Mouse (Mus musculus): ENCODE results near the gene Nos1. TPM values are rescaled to one million over a fixed set of nuclear protein-coding genes. Genes with fewer than 3 reads are reported as not detected.

The Nos1 gene
- polyA plus RNA-seq, 1 experiment from 2014 or later, result 1.4 TPM

DNA sequence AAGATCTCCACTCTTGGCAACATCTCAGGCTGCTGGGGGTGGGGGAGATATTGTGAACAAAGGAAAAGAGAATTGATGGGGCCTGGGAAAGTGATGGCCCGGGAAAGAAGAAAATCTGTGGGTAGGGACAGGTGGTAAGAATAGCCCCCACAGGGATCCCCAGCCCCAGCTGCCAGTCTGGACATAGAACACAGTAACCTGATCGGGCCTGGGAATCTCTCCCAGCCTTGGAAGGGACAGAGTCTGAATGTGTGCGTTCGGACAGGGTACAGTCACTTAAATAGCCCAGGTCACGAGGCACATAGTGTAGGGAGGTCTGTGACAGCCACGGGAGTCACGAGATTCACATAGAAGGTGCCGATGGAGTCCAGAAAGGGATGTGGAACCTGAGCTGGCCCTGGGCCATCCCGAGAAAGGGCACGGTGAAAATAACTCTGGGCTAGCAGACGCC, 21.3 kb downstream of the Nos1 start:
- no peak overlapping the region for H3K27ac ChIP-seq
- WGBS, result 79% methylated on average over 11 of the region's 11 CpGs
- H3K4me3 ChIP-seq (replicated peaks), result no peak overlapping the region
- ATAC-seq (ENCODE audit: insufficient read depth, low FRiP score, low read depth), result no peak
- H3K36me3 ChIP-seq, result no peaks in the 10 kb centered on the region
- H3K4me1 ChIP-seq, result no peaks in the 10 kb centered on the region
- no peak overlapping the region for H3K4me2 ChIP-seq
- no peaks in the 10 kb centered on the region for H3K27me3 ChIP-seq (replicated peaks)
- H3K9me3 ChIP-seq, result no peaks in the 10 kb centered on the region
- H3K9ac ChIP-seq, result no peak overlapping the region

DNA sequence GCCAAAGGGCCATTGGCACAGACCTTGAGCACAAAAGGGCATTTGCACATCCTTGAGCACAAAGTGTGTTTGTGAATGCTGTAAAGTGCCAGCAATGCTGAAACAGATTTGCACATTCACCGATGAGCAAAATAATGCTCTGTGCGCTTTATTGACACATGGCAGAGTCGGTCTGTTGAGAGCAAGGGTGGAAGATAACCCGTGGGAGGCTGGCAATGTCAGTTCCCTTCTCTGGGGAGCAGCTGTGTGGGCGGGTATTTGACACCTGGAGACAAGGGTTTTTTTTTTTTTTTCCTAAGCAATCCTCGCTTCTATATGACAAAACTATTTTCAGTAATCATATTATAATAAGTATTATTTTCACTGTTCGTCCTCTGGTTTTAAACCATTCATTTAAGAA, 22.7 kb downstream of the Nos1 start:
- H3K9me3 ChIP-seq, result no peaks in the 10 kb centered on the region
- no peak overlapping the region for H3K4me2 ChIP-seq
- H3K4me1 ChIP-seq, result no peaks in the 10 kb centered on the region
- 56% methylated on average over 7 of the region's 7 CpGs for WGBS
- no peak overlapping the region for H3K4me3 ChIP-seq (replicated peaks)
- H3K9ac ChIP-seq, result no peak overlapping the region
- no peak for ATAC-seq (ENCODE audit: insufficient read depth, low FRiP score, low read depth)
- H3K27me3 ChIP-seq (replicated peaks), result no peaks in the 10 kb centered on the region
- no peak overlapping the region for H3K27ac ChIP-seq
- H3K36me3 ChIP-seq, result no peaks in the 10 kb centered on the region

DNA sequence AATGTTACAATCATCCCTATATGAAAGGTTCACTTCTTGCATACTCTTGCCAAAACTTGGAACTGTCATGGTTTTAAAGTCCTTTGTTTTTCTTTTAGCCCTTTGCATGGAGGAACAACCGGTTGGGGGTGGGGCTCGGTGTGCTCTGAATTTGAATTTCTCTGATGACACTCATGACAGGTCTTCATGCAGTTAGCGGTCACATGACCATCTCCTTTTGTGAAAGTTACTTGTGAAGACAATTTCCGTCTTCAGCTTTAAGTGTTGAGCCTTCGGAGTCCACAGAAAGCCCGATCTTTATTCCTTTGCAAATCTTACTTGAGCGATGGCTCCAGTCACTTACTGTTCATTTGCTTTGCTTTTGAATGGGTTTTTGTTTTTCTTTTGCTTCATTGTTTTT, 30.1 kb downstream of the Nos1 start:
- H3K9me3 ChIP-seq, result no peaks in the 10 kb centered on the region
- no peaks in the 10 kb centered on the region for H3K4me1 ChIP-seq
- WGBS, result 84% methylated on average over 7 of the region's 7 CpGs
- H3K4me2 ChIP-seq, result no peak overlapping the region
- no peak overlapping the region for H3K27ac ChIP-seq
- H3K27me3 ChIP-seq (replicated peaks), result no peaks in the 10 kb centered on the region
- no peak overlapping the region for H3K9ac ChIP-seq
- ATAC-seq (ENCODE audit: insufficient read depth, low FRiP score, low read depth), result no peak
- no peaks in the 10 kb centered on the region for H3K36me3 ChIP-seq
- H3K4me3 ChIP-seq (replicated peaks), result no peak overlapping the region

DNA sequence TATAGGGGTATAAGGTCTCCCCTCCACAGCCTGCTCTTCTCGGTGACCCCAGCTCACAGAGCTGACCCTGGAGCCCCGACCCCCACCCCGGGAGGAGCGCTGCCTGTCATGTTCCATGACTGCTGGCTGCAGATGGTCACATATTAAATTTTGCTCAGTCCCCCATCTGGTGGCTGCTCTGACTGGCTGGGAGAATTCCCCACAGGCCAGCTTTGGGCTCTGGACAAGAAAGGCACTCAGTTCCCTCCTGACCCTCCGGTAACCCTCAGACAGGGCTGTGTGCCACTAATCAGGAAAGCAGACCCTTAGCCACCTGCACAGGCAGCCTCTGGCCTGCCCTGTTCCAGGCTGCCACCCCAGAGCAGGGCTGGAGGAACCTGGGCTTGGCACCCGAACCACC, 38.0 kb downstream of the Nos1 start:
- no peak overlapping the region for H3K9ac ChIP-seq
- 70% methylated on average over 6 of the region's 6 CpGs for WGBS
- H3K36me3 ChIP-seq, result no peaks in the 10 kb centered on the region
- no peaks in the 10 kb centered on the region for H3K4me1 ChIP-seq
- H3K9me3 ChIP-seq, result no peaks in the 10 kb centered on the region
- H3K4me3 ChIP-seq (replicated peaks), result no peak overlapping the region
- no peaks in the 10 kb centered on the region for H3K27me3 ChIP-seq (replicated peaks)
- H3K27ac ChIP-seq, result no peak overlapping the region
- H3K4me2 ChIP-seq, result no peak overlapping the region
- no peak for ATAC-seq (ENCODE audit: insufficient read depth, low FRiP score, low read depth)

DNA sequence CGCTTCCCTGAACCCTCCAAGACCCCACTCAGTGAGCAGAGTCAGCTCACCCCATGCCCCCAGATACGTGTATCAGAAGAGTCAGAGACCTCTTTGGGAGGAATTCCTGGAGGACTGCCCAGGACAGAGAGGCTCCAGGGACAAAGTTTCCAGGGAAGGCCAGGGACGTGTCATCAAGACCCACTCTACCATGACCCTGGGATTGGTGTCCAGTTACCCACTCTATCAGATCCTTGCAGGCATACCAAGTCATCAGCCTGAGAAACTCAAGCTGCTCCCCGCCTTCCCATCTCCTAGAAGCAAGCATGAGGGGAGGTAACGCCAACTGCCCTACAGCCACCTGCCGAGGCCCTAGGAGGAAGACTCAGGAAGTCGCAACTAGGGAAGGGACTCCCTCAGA, 39.6 kb downstream of the Nos1 start:
- H3K27me3 ChIP-seq (replicated peaks), result no peaks in the 10 kb centered on the region
- H3K4me3 ChIP-seq (replicated peaks), result no peak overlapping the region
- no peak overlapping the region for H3K4me2 ChIP-seq
- H3K4me1 ChIP-seq, result no peaks in the 10 kb centered on the region
- no peak for ATAC-seq (ENCODE audit: insufficient read depth, low FRiP score, low read depth)
- H3K36me3 ChIP-seq, result no peaks in the 10 kb centered on the region
- no peaks in the 10 kb centered on the region for H3K9me3 ChIP-seq
- H3K27ac ChIP-seq, result no peak overlapping the region
- H3K9ac ChIP-seq, result no peak overlapping the region
- 58% methylated on average over 7 of the region's 7 CpGs for WGBS

DNA sequence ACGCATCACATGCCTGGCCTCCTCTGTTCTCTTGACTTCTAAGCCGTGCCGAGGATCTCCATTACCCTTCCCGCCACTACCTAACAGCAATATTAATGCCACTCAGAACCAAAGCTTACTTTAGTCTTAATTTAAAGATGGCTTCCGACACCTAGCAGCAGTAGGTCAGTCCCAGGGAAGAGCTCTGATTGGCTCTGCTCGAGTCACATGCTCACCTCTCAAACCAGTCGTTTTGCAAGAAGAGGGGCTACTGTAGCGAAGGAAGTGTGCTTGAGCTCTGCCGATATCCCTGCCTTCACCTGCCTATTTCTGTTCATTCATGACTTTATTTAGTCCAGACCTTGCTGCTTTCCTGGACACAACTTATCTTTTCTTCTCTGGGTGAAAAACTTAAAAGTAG, 43.0 kb downstream of the Nos1 start:
- H3K36me3 ChIP-seq, result no peaks in the 10 kb centered on the region
- H3K4me2 ChIP-seq, result no peak overlapping the region
- no peaks in the 10 kb centered on the region for H3K9me3 ChIP-seq
- no peak overlapping the region for H3K4me3 ChIP-seq (replicated peaks)
- H3K27ac ChIP-seq, result no peak overlapping the region
- no peak for ATAC-seq (ENCODE audit: insufficient read depth, low FRiP score, low read depth)
- no peak overlapping the region for H3K9ac ChIP-seq
- H3K27me3 ChIP-seq (replicated peaks), result no peaks in the 10 kb centered on the region
- H3K4me1 ChIP-seq, result no peaks in the 10 kb centered on the region
- WGBS, result 90% methylated on average over 9 of the region's 9 CpGs

DNA sequence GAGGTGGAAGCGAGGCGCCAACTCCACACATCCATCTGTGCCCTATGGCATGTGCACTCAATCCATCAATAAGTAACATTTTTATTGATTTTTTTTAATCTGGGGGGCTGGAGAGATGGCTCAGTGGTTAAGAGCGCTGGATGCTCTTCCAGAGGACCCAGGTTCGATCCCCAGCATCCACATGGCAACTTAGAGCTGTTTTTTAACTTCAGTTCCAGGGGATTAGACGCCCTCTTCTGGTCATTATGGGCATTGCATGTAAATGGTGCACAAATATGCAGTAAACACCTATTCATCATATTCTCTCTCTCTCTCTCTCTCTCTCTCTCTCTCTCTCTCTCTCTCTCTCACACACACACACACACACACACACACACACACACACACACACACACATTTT, 43.7 kb downstream of the Nos1 start:
- WGBS, result 73% methylated on average over 5 of the region's 5 CpGs

DNA sequence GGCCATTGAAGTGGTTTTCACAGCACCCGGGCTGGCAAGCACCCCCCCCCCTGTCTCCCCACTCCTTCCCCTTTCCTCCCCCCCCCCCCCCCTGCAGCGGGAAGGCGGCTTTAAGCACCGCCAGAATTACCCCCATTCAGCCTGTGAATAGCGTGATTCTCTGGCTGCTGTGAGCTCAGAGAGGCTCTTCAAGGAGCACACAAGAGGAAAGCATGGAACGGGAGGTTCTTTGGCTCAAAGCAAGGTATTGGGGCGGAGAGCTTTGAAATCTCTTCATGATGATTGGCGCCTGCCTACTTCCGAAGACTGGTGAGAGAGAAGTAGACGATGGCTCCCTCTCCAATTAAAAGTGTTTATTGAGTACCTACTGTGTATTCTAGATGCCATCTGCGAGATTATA, 44.5 kb downstream of the Nos1 start:
- 80% methylated on average over 11 of the region's 11 CpGs for WGBS
- no peaks in the 10 kb centered on the region for H3K27me3 ChIP-seq (replicated peaks)
- no peaks in the 10 kb centered on the region for H3K4me1 ChIP-seq
- H3K27ac ChIP-seq, result no peak overlapping the region
- no peak overlapping the region for H3K4me2 ChIP-seq
- H3K4me3 ChIP-seq (replicated peaks), result no peak overlapping the region
- H3K9ac ChIP-seq, result no peak overlapping the region
- ATAC-seq (ENCODE audit: insufficient read depth, low FRiP score, low read depth), result no peak
- no peaks in the 10 kb centered on the region for H3K9me3 ChIP-seq
- H3K36me3 ChIP-seq, result no peaks in the 10 kb centered on the region

More for the DNA sequence above, 43.7 kb downstream of the Nos1 start:
- Histone ChIP-seq H3K9ac (no peak overlapping the region), H3K4me1 (no peaks in the 10 kb centered on the region), H3K36me3 (no peaks in the 10 kb centered on the region), H3K4me2 (no peak overlapping the region), H3K27ac (no peak overlapping the region), H3K4me3 (replicated peaks) (no peak overlapping the region), H3K27me3 (replicated peaks) (no peaks in the 10 kb centered on the region), H3K9me3 (no peaks in the 10 kb centered on the region)
- no peak for ATAC-seq (ENCODE audit: insufficient read depth, low FRiP score, low read depth)

DNA sequence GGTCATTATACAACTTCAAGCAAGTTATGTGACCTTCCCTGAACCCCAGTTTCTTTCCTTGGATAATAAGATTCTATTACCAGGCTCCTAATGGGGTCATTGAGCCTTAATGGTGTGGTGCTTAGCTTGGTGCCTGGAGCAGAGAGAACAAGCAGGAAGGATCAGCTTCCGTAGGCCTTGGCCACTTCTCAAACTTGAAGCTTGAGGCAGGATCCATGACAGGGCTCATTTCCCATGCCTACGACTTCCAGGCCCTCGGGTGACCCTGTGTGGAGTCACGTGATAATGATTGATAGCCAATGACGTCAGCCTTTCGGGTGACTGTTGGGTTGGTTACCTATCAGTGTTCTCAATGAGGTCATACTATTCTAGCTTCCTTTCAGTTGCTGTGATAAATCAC, 46.5 kb downstream of the Nos1 start:
- no peaks in the 10 kb centered on the region for H3K36me3 ChIP-seq
- no peaks in the 10 kb centered on the region for H3K9me3 ChIP-seq
- H3K27ac ChIP-seq, result no peak overlapping the region
- H3K9ac ChIP-seq, result no peak overlapping the region
- H3K27me3 ChIP-seq (replicated peaks), result no peaks in the 10 kb centered on the region
- no peak overlapping the region for H3K4me2 ChIP-seq
- H3K4me1 ChIP-seq, result no peaks in the 10 kb centered on the region
- 62% methylated on average over 6 of the region's 6 CpGs for WGBS
- no peak overlapping the region for H3K4me3 ChIP-seq (replicated peaks)
- ATAC-seq (ENCODE audit: insufficient read depth, low FRiP score, low read depth), result no peak

DNA sequence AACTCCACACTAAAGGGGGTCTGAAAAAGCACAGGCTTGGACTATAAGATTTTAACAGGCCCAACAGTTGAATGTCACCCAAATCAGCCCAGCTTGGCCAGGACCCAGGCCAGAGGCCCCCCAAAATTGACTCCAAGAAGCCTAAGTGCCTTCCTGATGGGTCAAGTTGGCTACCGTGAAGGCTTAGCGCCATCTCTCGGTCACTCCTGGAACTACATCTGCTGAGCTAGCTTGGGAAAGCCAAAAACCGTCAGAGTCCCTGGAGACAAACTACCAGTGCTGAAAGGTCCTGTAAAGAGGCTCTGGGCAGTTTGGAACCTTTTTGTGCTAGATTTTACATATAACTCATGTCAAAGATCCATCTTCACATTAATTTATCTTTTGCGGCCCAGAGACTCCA, 56.1 kb downstream of the Nos1 start:
- WGBS, result 6% methylated on average over 5 of the region's 5 CpGs

DNA sequence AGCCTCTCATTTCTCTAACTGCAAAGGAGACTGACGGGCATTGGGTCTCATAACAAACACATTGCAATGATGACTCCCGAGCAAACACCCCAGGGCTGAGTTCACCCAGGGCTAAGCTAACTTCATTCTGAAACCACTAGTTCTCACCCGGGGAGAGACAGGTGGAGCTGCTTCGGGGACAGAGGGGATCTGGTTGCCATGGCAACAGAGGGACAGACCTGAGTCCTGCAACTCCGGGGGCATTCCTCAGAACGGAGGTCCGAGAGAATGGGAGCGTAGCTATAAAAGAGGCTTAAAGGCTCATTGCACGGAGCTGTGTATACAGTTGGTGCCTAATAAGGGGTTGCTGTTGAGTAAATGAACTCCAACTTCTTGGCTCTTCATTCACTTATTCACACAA, 56.9 kb downstream of the Nos1 start:
- no peak overlapping the region for H3K4me2 ChIP-seq
- peaks cover 52% of the 10 kb centered on the region for H3K27me3 ChIP-seq (replicated peaks)
- no peaks in the 10 kb centered on the region for H3K36me3 ChIP-seq
- H3K27ac ChIP-seq, result no peak overlapping the region
- H3K4me3 ChIP-seq (replicated peaks), result no peak overlapping the region
- no peaks in the 10 kb centered on the region for H3K4me1 ChIP-seq
- no peak overlapping the region for H3K9ac ChIP-seq
- WGBS, result 27% methylated on average over 9 of the region's 9 CpGs
- H3K9me3 ChIP-seq, result no peaks in the 10 kb centered on the region
- ATAC-seq (ENCODE audit: insufficient read depth, low FRiP score, low read depth), result no peak

More for the DNA sequence above, 56.1 kb downstream of the Nos1 start:
- Histone ChIP-seq H3K4me2 (no peak overlapping the region), H3K9ac (no peak overlapping the region), H3K27me3 (replicated peaks) (peaks cover 44% of the 10 kb centered on the region), H3K36me3 (no peaks in the 10 kb centered on the region), H3K4me3 (replicated peaks) (no peak overlapping the region), H3K4me1 (no peaks in the 10 kb centered on the region), H3K9me3 (no peaks in the 10 kb centered on the region), H3K27ac (no peak overlapping the region)
- no peak for ATAC-seq (ENCODE audit: insufficient read depth, low FRiP score, low read depth)

DNA sequence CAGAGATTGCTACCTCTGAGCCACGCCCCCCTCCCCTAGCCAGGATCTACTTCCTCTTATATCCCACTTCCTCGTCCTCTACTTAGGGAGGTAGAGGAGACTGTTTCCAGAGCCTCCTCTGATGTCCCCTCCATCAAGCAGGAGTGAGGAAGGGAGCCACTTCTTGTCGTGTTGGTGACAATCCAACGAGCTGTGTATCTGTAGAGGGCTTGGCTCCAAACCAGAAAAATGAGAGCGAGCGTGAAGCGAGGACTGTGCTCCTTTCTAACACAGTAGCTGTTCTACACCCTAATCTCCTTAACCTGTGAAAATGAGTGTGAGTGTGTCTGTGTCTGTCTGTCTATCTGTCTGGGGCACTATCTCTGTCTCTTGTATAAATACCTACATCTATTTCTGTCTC, 58.7 kb downstream of the Nos1 start:
- H3K9ac ChIP-seq, result no peak overlapping the region
- H3K4me1 ChIP-seq, result no peaks in the 10 kb centered on the region
- ATAC-seq (ENCODE audit: insufficient read depth, low FRiP score, low read depth), result no peak
- WGBS, result 72% methylated on average over 7 of the region's 7 CpGs
- H3K27ac ChIP-seq, result no peak overlapping the region
- peaks cover 69% of the 10 kb centered on the region for H3K27me3 ChIP-seq (replicated peaks)
- H3K4me3 ChIP-seq (replicated peaks), result no peak overlapping the region
- H3K4me2 ChIP-seq, result no peak overlapping the region
- no peaks in the 10 kb centered on the region for H3K9me3 ChIP-seq
- H3K36me3 ChIP-seq, result no peaks in the 10 kb centered on the region

DNA sequence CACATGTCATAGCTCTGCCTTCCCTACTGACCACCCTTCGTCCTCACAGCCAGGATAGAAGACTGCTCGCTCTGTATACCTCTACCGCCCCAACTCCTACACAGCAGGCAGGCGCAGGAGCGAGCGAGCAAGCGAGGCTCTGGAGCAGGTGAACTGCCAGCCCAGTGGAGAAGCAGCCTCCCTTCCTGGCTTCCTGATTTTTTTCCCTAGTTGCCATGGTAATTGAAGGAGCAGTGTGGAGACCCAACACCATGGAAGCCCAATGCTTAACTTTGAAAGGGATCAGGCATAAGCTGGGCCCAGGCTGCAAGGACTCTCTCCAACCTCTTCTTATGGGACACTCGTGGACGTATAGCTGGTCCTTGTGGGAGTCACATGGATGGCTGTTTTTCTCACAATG, 59.4 kb downstream of the Nos1 start:
- no peak overlapping the region for H3K4me3 ChIP-seq (replicated peaks)
- no peak for ATAC-seq (ENCODE audit: insufficient read depth, low FRiP score, low read depth)
- peaks cover 70% of the 10 kb centered on the region for H3K27me3 ChIP-seq (replicated peaks)
- no peak overlapping the region for H3K27ac ChIP-seq
- H3K4me2 ChIP-seq, result no peak overlapping the region
- no peak overlapping the region for H3K9ac ChIP-seq
- 39% methylated on average over 9 of the region's 9 CpGs for WGBS
- H3K4me1 ChIP-seq, result no peaks in the 10 kb centered on the region
- no peaks in the 10 kb centered on the region for H3K9me3 ChIP-seq
- no peaks in the 10 kb centered on the region for H3K36me3 ChIP-seq
